Mouse (Mus musculus) retina, postnatal 7 days (tissue): Measurements from ENCODE around the gene Ndufa11.
A peak's percentile ranks its signal among the peaks of the same experiment; 100 is the strongest.

ENCODE experiments used
- DNase-seq: peaks from one replicate; pipeline ENCODE4 v3.0.0-alpha.2; 2012; ENCODE audit warnings: low read depth, low spot score

Ndufa11 gene

GRCm38 (mm10) chr17:56758132-56758531 is 40.6 kb downstream of the Ndufa11 start:
- peak; percentile 36 for DNase-seq

- DNase-seq: no peak
Measured at GRCm38 (mm10) chr17:56759261-56759660, 41.7 kb downstream of the Ndufa11 start.

- DNase-seq: no peak
Measured at GRCm38 (mm10) chr17:56761077-56761476, 43.5 kb downstream of the Ndufa11 start.

- peak; percentile 90 for DNase-seq
Measured at GRCm38 (mm10) chr17:56761991-56762410, 44.4 kb downstream of the Ndufa11 start.

GRCm38 (mm10) chr17:56762769-56763731 is 45.5 kb downstream of the Ndufa11 start:
- DNase-seq: no peak

GRCm38 (mm10) chr17:56763741-56764250 is 46.2 kb downstream of the Ndufa11 start:
- DNase-seq: no peak

- DNase-seq: peak; percentile 78
Measured at GRCm38 (mm10) chr17:56764474-56765354, 47.1 kb downstream of the Ndufa11 start, which contains the start of gene Dus3l. Dus3l (plus strand) TSS chr17:56764757.

GRCm38 (mm10) chr17:56765431-56765830 is 47.9 kb downstream of the Ndufa11 start:
- DNase-seq: no peak

- no peak for DNase-seq
Measured at GRCm38 (mm10) chr17:56766631-56767405, 49.3 kb downstream of the Ndufa11 start.

- DNase-seq: no peak
Measured at GRCm38 (mm10) chr17:56767531-56768135, 50.1 kb downstream of the Ndufa11 start.

GRCm38 (mm10) chr17:56768941-56769340 is 51.4 kb downstream of the Ndufa11 start:
- no peak for DNase-seq

- DNase-seq: no peak
Measured at GRCm38 (mm10) chr17:56769950-56770349, 52.4 kb downstream of the Ndufa11 start, which contains the start of gene Prr22. Prr22 (plus strand) TSS chr17:56770250.
